ENCODE assay signal across 8 mouse cellular contexts in the genomic region with DNA sequence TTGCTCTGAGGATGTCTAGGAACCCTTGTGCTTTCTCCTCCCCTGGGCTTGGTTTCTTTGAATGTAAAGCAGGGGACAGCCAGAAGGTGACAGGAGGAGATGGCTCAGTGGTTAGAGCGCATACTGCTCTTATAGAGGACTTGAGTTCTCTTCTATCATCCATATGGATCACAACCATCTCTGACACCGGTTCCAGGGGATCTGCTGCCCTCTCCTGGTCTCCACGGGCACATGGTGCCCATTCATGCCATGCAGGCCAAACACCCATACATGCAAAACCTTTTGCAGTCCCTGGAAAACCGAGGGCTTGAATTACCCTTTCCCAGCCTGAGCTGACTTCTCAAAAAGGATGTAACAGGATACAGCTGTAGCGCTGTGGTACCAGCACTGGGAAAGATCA. TPM values are rescaled to one million over a fixed set of nuclear protein-coding genes. Genes with fewer than 3 reads are reported as not detected.
A peak's percentile ranks its signal among the peaks of the same experiment; 100 is the strongest.
DNase-seq lines count a peak whose midpoint lies in the region; TF ChIP-seq lines count a peak whose summit lies in the region.

No protein-coding gene starts in this region.

- peak; percentile 9 for DNase-seq in embryo, embryonic 10 days (ENCODE audit: low spot score)
- no peak for DNase-seq in embryo, embryonic 9.5 days (ENCODE audit: extremely low spot score)
- DNase-seq in left cerebral cortex, adult 18-20 months (ENCODE audit: low spot score in 2 of 2): peak; percentile 33 to 39
- no peak for DNase-seq in left cerebral cortex, adult 11 months (ENCODE audit: low spot score)
- DNase-seq in 3T3-L1 (ENCODE audit: low read depth, low spot score): peak; percentile 60
- peak; percentile 30 for DNase-seq in brain, embryonic 14.5 days (ENCODE audit: low read depth)
- no peak for DNase-seq in urinary bladder, adult 2 months (ENCODE audit: low spot score)
- DNase-seq in cerebellum, adult 9-11 months: no peak

- TF ChIP-seq POLR2A in brain, embryonic 14.5 days (IDR thresholded peaks at IDR 0.05; ENCODE audit: borderline replicate concordance, extremely low read depth, insufficient read depth, insufficient read length, poor library complexity, severe bottlenecking): no peak

- peak; percentile 62 for TF ChIP-seq CTCF in brain, embryonic 14.5 days (IDR thresholded peaks at IDR 0.05; ENCODE audit: borderline replicate concordance, extremely low read depth, insufficient read depth, insufficient read length)

RNA-seq across cellular contexts. Expression of gene Gas6, which starts 27.3 kb away (rescaled TPM):
- 100 to 1,000 TPM in 1 of 2 experiments, 10 to 100 TPM in 1; 95.8 to 103 TPM for total RNA-seq in left cerebral cortex, adult 18-20 months (2021)
- polyA plus RNA-seq in brain, embryonic 14.5 days (2012; rRNA removed): 25.8 and 36.6 TPM in 2 replicates
- polyA plus RNA-seq in urinary bladder, adult 2 months (2012; rRNA removed): 265 and 305 TPM in 2 replicates

RNA-seq across cellular contexts. Expression of gene Tmem255b, which starts 32.0 kb away (rescaled TPM):
- 1 to 10 TPM; 4.3 to 4.7 TPM for total RNA-seq in left cerebral cortex, adult 18-20 months (2021)
- 0.20 and 0.27 TPM in 2 replicates for polyA plus RNA-seq in brain, embryonic 14.5 days (2012; rRNA removed)
- 4.7 and 4.8 TPM in 2 replicates for polyA plus RNA-seq in urinary bladder, adult 2 months (2012; rRNA removed)

Comparison
In these comparisons a context has a peak if more than half of its experiments do, and no peak if none do; other contexts are left out.
1. DNase-seq: peak in embryo, embryonic 10 days (single experiment), left cerebral cortex, adult 18-20 months (2 of 2), 3T3-L1 (single experiment) and brain, embryonic 14.5 days (single experiment); none in embryo, embryonic 9.5 days (single experiment), left cerebral cortex, adult 11 months (single experiment), urinary bladder, adult 2 months (single experiment) and cerebellum, adult 9-11 months (single experiment).